Mouse (Mus musculus) ovary, adult 18-20 months (tissue): ENCODE measurements around the gene Sstr3.

ENCODE experiments used
- DNase-seq: peaks from one replicate; pipeline ENCODE4 v3.0.0; 2022; ENCODE audit warnings: low spot score, mixed read lengths

The Sstr3 gene

GRCm38 (mm10) chr15:78544561-78545001 lies at the start of gene Sstr3:
Sstr3 (minus strand) TSS chr15:78544685.
- DNase-seq, result no peak

DNA sequence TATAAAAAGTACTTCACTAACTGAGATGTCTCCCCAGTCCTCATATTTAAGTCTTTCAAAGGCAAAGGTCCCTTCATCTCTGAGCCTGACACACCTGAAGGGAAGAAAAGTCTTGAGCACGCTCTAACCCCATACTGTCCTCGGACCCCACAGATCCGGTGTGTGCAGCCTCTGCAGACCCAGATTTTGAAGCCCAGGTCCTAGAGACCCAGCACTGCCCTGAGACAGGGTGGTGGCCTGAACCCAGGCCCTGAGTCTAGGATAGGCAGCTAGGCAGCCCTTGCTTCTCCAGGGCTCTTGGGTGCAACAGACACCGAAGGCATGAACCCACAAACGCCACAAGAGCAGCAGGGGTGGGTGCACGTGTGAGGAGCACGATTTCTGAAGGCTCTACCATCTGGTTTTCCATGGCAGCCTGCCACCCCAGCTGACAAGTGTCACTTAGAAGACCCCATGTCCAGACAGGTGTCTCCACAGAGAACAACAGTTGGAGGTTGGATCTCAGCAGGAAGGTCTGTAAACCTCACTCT lies 49.5 kb upstream of the Sstr3 start:
- no peak for DNase-seq

DNA sequence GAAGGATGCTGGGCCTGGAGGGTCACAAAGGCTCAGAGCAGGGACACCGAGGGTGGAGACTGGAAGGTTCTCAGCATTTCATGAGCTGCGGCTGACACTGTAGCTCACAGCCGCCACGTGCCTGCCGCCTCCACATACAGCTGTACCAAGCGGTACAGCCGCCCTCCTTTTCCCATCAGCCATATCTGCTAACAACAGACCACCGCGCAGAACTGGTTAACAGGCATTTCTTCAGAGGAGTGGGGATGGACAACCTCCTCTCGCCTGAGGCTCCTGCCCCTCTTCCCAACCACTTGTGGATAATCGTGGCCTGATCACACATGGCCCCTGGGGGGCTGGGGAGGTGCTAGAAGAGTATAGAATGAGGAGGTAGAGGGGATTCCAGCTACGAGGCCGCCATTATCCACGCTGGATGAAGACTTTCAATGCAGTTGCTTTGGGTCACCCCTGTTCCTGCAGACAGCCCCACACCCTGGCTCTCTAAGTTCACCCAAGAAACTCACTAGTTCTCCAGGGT lies 48.0 kb upstream of the Sstr3 start:
- no peak for DNase-seq

DNA sequence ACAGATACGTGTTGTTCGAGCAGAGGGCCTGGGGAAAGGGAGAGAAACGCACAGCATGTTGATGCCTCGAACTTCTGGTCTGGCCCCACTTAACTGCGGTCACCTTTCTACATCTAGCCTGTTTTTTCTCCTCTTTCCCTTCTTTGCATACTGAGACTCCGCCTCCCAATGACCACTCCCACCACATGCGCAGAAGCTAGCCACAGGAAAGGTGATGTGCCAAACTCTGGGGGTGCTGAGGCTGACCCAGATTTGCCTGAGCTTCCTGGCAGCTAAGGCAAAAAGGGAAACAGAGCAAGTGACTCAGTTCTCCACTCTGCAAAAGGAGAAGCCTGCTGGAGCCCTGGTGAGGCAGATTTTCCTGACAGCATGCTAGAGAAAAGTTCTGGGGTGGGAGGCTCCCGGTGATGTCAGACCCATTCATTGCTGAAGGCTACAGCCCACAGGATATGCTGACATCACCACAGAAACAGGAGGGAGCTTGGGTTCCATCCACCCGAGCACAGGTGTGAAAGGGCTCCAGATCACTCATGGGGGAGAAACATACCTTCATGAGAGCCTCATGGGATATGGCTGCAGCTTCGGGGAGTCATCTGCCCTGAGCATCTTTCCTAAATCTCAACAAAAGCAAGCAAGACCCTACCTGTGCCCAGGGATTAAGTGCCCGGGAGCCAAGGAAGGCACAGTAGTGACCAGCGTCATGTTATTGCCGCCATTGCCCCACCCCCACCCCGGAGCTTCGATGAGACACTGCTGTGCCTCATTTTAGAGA lies 47.4 kb upstream of the Sstr3 start:
- no peak for DNase-seq

- DNase-seq, result no peak
Measured at GRCm38 (mm10) chr15:78590785-78591184, 46.3 kb upstream of the Sstr3 start.

DNA sequence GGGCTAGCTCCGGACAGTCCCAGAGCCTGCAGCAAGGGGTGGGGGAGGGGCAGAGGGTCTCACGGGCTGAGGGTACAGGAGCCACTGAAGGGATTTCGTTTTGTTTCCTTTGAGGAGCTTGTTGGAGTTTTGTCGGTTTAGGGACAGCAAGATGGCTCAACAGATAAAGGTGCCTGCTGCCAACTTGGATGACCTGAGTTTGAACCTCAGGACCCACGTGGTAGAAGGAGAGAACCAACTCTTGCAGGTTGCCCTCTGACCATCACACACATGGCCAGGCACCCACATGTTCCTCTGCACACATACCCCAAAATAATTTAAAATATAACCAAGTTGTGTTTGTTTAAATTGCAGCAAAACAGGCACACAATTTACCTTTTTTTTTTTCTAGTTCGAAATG lies 45.5 kb upstream of the Sstr3 start:
- DNase-seq, result no peak

DNA sequence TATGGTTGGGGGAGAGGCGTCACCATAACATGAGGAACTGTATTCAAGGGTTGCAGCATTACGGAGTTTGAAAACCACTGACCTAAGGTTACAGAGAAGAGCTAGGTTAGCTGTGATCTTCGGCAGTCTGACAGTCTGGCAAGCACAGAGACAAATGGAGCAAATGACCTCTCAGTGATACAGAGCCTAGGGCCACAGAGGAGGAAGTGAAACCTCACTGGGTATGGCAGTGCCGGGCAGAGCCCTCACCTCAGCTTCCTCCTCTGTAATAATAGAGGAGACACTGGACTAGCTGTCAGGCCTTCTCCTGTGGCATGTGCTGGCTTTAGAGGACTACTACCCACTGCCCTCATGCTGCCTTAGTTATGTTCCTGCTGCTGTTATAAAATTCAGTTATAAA lies 44.4 kb upstream of the Sstr3 start:
- DNase-seq, result no peak

DNA sequence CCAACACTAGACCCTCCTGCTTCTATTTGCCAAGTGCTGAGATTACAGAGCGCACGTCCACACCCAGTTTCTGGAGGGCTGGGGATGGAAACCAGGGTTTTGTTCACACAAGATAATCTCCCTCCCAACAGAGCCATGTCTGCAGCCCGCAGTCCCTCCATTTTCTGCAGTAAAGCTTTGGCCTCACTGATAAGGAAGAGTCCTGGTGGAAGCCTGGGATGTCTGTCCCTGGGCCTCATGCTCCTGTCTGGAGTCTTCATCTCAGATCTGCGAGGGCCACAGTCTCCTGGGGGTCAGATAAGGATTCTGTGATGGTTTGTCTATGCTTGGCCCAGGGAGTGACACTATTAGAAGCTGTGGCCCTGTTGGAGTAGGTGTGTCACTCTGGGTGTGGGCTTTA lies 43.6 kb upstream of the Sstr3 start:
- no peak for DNase-seq

- DNase-seq, result peak; percentile 47
Measured at GRCm38 (mm10) chr15:78587050-78587994, 42.8 kb upstream of the Sstr3 start.

GRCm38 (mm10) chr15:78585404-78585803 lies 40.9 kb upstream of the Sstr3 start:
- no peak for DNase-seq

DNA sequence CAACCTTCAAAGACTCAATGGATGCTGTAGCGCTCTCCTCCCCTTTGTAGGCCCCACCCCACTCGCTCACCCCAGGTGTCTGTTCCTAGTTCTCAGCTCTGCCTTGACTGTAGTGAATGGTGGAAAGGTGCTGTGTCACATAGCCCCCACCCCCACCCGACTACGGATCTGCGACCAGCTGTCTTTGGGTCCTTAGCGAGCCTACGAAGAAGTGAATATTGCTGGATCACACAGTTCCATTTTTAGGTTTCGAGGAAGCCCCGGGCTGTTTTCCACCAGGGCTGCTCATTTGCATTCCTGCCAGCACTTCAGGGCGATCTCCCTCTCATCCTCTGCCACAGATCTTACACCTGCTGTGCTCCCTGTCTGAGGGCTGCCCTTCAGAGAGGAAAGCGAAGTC lies 38.9 kb upstream of the Sstr3 start:
- no peak for DNase-seq

DNA sequence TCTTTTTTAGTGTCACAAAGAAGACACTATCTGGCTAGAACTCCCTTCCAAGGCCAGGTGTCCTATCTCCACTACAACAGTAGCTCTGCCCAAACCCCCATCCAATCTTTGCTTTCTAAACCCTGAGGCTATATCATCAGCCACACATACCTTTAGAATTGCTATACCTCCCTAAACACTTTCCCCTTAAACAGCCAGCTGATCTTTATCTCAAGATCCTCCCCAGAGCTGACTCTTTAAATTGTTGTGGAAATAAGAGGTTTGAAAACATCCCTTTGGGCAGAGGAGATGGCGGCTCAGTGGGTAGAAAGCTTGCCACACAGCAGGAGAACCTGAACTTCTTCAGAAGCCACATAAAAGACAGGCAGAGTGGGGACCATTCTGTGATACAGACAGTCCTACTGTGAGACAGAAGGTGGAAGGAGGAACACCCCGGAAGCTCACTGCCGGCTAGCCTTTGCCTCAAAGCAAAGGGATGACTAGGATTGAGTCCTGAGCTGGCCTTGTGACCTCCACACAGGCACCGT lies 31.9 kb upstream of the Sstr3 start:
- no peak for DNase-seq

DNA sequence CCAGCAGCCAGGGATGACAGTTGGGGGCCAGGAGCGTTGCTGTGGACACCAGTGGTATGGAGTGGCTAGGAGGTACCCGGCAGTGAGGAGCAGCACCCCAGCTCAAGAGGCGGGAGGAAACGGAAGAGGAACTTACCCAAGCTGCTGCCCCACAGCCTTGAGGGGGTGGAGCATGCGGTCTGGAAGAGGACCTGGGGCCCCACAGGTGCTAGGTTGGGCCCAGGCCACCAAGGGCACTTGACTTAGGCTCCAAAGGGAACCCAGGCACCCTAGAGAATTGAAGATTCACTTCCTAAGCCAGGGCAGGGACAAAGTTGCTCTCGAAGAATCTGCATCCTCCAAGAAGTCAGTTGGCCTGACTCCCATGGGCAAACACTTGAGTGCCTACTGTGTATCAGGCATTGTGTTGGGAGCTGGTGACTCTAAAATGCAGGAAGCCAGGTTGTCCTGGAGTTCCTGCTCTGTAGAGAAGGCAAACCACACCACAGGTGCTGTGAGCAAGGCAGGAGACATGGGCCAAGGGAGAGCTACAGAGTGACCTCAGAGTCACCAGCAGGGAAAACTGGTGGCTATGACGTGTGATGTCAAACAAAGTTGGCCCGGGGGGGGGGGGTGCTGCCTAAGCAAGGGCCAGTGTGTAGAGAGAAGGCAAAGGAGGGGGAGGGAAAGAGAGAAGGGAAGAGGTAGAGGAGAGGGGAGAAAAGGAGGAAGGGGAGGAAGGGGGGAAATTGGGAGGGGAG lies 28.3 kb upstream of the Sstr3 start, which contains the start of gene Rac2:
TSS of gene Rac2 (minus strand) at position 126 of the 740 bp plus-strand sequence.
- no peak for DNase-seq

DNA sequence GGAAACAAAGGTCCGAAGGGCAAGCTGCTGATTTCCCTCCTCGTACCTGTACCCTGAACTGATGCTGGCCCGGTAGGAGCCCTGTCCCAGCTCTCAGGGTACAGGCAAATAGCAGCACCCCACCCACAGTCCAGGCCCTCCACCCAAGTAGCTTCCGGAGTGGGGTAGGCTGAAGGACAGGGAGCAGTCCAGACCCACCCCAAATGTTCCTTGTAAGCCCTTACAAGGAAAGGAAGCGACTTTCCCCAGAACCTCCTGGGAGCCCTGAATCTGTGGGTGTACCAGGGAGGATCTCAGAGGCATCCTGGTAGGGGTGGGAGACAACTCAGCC lies 27.8 kb upstream of the Sstr3 start:
- DNase-seq, result no peak

- no peak for DNase-seq
Measured at GRCm38 (mm10) chr15:78571554-78572269, 27.2 kb upstream of the Sstr3 start.

DNA sequence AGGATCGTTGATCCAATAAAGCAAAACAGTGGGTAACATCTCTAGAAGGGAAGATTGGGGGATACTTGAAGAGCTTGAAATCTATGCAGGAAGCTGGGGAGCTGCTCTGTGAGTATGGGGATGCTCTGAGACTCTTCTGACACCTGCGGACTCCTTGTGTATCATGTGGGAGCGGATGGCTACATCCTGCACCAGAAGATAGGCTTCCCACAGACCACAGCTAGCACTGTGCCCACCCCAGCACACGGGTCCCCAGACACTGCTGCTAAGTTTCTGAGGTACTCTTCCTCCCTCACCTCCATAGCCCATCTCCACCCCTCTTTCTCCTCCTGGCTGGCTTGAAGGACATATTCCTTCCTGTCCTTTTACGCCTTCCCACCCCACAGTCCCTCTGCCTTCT lies 25.7 kb upstream of the Sstr3 start:
- DNase-seq, result no peak

GRCm38 (mm10) chr15:78567608-78568120 lies 23.2 kb upstream of the Sstr3 start:
- no peak for DNase-seq

DNA sequence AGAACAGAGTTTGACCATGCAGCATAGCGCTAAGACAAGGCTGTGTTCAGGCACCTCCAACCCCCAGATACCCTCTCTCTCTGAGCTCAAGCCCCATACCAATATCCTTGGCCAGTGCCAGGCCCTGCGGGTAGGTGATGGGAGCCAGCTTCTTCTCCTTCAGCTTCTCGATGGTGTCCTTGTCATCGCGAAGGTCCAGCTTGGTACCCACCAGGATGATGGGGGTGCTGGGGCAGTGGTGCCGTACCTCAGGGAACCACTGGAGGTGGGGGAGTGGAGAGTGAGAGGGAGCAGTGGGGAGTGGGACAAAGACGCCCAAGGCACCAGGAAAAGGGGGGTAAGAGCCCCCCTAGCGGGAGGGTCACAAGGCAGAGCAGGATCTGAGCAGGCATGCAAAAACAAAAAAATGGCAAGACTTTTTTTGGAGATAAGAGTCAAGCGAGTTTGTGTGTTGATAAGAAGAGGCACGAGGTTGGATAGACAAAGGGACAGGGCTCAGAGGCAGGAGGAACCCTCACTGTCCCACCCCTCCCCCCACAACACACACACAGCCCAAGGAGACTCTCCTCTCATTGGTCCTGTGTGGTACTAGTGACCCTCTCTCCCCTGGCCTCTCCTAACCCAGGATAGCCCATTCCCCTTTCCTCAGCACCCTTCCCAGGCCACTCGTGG lies 20.4 kb upstream of the Sstr3 start:
- DNase-seq, result no peak

DNA sequence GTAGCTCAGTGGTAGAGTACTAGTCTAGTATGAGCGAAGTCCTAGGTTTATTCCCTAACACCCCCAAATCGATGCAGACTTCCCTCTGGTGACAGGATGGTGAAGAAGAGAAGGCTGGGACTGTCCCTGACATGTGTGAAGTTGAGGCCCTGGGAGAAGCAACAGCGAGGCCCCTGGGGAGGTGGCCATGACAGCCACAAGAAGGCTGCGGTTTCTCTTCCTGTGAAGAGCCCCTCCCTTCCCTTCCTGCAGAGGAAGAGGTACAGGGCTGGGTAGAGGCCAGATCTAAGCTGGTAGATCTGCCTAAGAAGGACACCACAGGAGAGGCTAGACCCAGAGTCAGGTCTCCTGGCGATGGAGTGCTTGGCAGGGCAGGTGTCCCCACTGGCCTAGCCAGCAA lies 19.5 kb upstream of the Sstr3 start:
- no peak for DNase-seq

DNA sequence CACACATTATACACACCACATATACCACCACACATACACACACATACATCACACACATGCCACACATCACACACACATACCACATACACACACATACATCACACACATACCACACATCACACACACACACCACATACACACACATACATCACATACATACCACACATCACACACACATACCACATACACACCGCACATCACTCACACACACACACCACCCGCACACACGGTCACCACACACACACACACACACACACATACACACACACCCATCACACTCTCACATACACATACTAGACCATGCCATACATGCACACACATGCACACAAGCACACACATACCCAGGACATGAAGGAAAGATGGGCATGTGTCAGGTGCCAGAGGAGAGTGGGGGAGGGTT lies 18.9 kb upstream of the Sstr3 start:
- DNase-seq, result no peak
